ENCODE assay signal across 8 mouse cellular contexts in genomic region chr1:190928370-190929009, GRCm38 (mm10). TPM values are rescaled to one million over a fixed set of nuclear protein-coding genes. Genes with fewer than 3 reads are reported as not detected.
DNase-seq lines count a peak whose midpoint lies in the region; ATAC-seq and TF ChIP-seq lines count a peak whose summit lies in the region.

No protein-coding gene starts in this region.

- peak; percentile 72 for TF ChIP-seq POLR2A in olfactory bulb, adult 2 months (IDR thresholded peaks at IDR 0.05; ENCODE audit: insufficient read depth, low read depth, low read length)
- peak; percentile 78 for TF ChIP-seq POLR2A in thymus, adult 2 months (IDR thresholded peaks at IDR 0.05; ENCODE audit: control insufficient read depth, extremely low read depth, insufficient read depth, low read length, poor library complexity)

- peaks cover 19% of the 10 kb centered on the region for H3K4me1 ChIP-seq in G1E (ENCODE audit: insufficient read depth, low read depth, low read length)
- peaks cover 10% of the 10 kb centered on the region for H3K4me1 ChIP-seq in forebrain, embryonic 16.5 days (replicated peaks; ENCODE audit: control insufficient read depth, insufficient read depth, low read length)
- peaks cover 10% of the 10 kb centered on the region for H3K4me1 ChIP-seq in lung, embryonic 14.5 days (ENCODE audit: insufficient read depth)
- H3K4me1 ChIP-seq in olfactory bulb, adult 2 months (ENCODE audit: control insufficient read depth, insufficient read depth, low read length) = peaks cover 3% of the 10 kb centered on the region; the same call in 1 of the 2 replicates
- H3K4me1 ChIP-seq in thymus, adult 2 months (replicated peaks; ENCODE audit: control insufficient read depth, insufficient read depth, low read length) = peaks cover 4% of the 10 kb centered on the region

- DNase-seq in G1E (ENCODE audit: low spot score) = peak; percentile 95
- DNase-seq in cerebellum, adult 18-20 months = peak; percentile 98 to 99
- DNase-seq in heart, postnatal 36 days = peak; percentile 96 to 99
- peak; percentile 97 to 98 for DNase-seq in layer of hippocampus, adult 2 months (ENCODE audit: low spot score in 2 of 2)
- DNase-seq in lung, embryonic 14.5 days = peak; percentile 99
- peak; percentile 98 for DNase-seq in thymus, adult 2 months

- H3K4me2 ChIP-seq in forebrain, embryonic 16.5 days (ENCODE audit: low read length) = peak overlapping the region; percentile 87
- peak overlapping the region; percentile 78 for H3K4me2 ChIP-seq in lung, embryonic 14.5 days

- peak overlapping the region; percentile 79 for H3K4me3 ChIP-seq in G1E (ENCODE audit: low read depth, low read length)
- H3K4me3 ChIP-seq in forebrain, embryonic 16.5 days (replicated peaks; ENCODE audit: low read length) = peak overlapping the region; percentile 87
- H3K4me3 ChIP-seq in layer of hippocampus, adult 2 months = peak overlapping the region; percentile 77
- H3K4me3 ChIP-seq in lung, embryonic 14.5 days (ENCODE audit: low read depth, low read length) = peak overlapping the region; percentile 74
- peak overlapping the region; percentile 94 for H3K4me3 ChIP-seq in olfactory bulb, adult 2 months (ENCODE audit: insufficient read depth, low read depth, low read length)
- peak overlapping the region; percentile 80 for H3K4me3 ChIP-seq in thymus, adult 2 months (ENCODE audit: control insufficient read depth, insufficient read depth, low read length)

- peak overlapping the region; percentile 95 for H3K9ac ChIP-seq in forebrain, embryonic 16.5 days (replicated peaks; ENCODE audit: low read depth, low read length)
- H3K9ac ChIP-seq in lung, embryonic 14.5 days = peak overlapping the region; percentile 89

- intact Hi-C loops in heart, postnatal 36 days (cut with DNase I) = loop anchor here (5.0 kb wide), 1 partner anchor 1209 kb away; the partner anchor contains the start of gene Rcor3

- H3K27ac ChIP-seq in forebrain, embryonic 16.5 days (ENCODE audit: low read length) = peak overlapping the region; percentile 99
- peak overlapping the region; percentile 100 for H3K27ac ChIP-seq in layer of hippocampus, adult 2 months
- peak overlapping the region; percentile 96 for H3K27ac ChIP-seq in lung, embryonic 14.5 days (ENCODE audit: low read depth)
- H3K27ac ChIP-seq in olfactory bulb, adult 2 months (ENCODE audit: insufficient read depth, low read depth, low read length) = peak overlapping the region; percentile 97
- H3K27ac ChIP-seq in thymus, adult 2 months (ENCODE audit: control insufficient read depth, insufficient read depth, low read length) = peak overlapping the region; percentile 58

- peak; percentile 93 for ATAC-seq in G1E (ENCODE audit: extremely low read depth, insufficient number of reproducible peaks, low FRiP score, poor library complexity, severe bottlenecking)
- peak; percentile 98 for ATAC-seq in forebrain, embryonic 16.5 days
- ATAC-seq in lung, embryonic 14.5 days (ENCODE audit: insufficient read depth) = peak; percentile 97

- under 1% methylated on average over 57 of the region's 79 CpGs for WGBS in forebrain, embryonic 16.5 days
- under 1% methylated on average over 58 of the region's 79 CpGs for WGBS in lung, embryonic 14.5 days
- WGBS in olfactory bulb, adult 2 months = 1% methylated on average over 65 of the region's 79 CpGs
- under 1% methylated on average over 64 of the region's 79 CpGs for WGBS in thymus, adult 2 months

- H3K9me3 ChIP-seq in G1E (replicated peaks) = no peaks in the 10 kb centered on the region
- no peaks in the 10 kb centered on the region for H3K9me3 ChIP-seq in forebrain, embryonic 16.5 days (ENCODE audit: control insufficient read depth, low read length)
- no peaks in the 10 kb centered on the region for H3K9me3 ChIP-seq in lung, embryonic 14.5 days (ENCODE audit: low read depth, low read length)

- no peak for TF ChIP-seq CTCF in G1E (IDR thresholded peaks at IDR 0.05; ENCODE audit: low read depth, low read length)
- no peak for TF ChIP-seq CTCF in layer of hippocampus, adult 2 months (conservative IDR thresholded peaks at IDR 0.05)
- TF ChIP-seq CTCF in lung, embryonic 14.5 days (IDR thresholded peaks at IDR 0.05; ENCODE audit: low read depth) = no peak
- TF ChIP-seq CTCF in olfactory bulb, adult 2 months (IDR thresholded peaks at IDR 0.05; ENCODE audit: insufficient read depth, low read depth, low read length) = no peak
- TF ChIP-seq CTCF in thymus, adult 2 months (IDR thresholded peaks at IDR 0.05; ENCODE audit: borderline replicate concordance, control insufficient read depth, extremely low read depth, insufficient read depth, low read length, poor library complexity) = no peak

- H3K27me3 ChIP-seq in G1E (ENCODE audit: insufficient read depth, low read length) = peaks cover under 1% of the 10 kb centered on the region; the same call in 1 of the 2 replicates
- H3K27me3 ChIP-seq in forebrain, embryonic 16.5 days (replicated peaks; ENCODE audit: control insufficient read depth, insufficient read depth, low read length) = no peaks in the 10 kb centered on the region
- no peaks in the 10 kb centered on the region for H3K27me3 ChIP-seq in lung, embryonic 14.5 days (ENCODE audit: insufficient read depth, low read length)
- no peaks in the 10 kb centered on the region for H3K27me3 ChIP-seq in thymus, adult 2 months (ENCODE audit: control insufficient read depth, insufficient read depth, low read length)

- peaks cover 19% of the 10 kb centered on the region for H3K36me3 ChIP-seq in G1E (replicated peaks)
- H3K36me3 ChIP-seq in forebrain, embryonic 16.5 days (ENCODE audit: control insufficient read depth, insufficient read depth) = peaks cover 3% of the 10 kb centered on the region; the same call in 1 of the 2 replicates
- peaks cover 4% of the 10 kb centered on the region; the same call in 1 of the 2 replicates for H3K36me3 ChIP-seq in lung, embryonic 14.5 days (ENCODE audit: insufficient read depth)
- H3K36me3 ChIP-seq in thymus, adult 2 months (ENCODE audit: control insufficient read depth, insufficient read depth, low read length) = peaks cover 4% of the 10 kb centered on the region

RNA-seq across cellular contexts. Expression of gene Angel2, which starts 3.6 kb away (rescaled TPM):
- total RNA-seq in G1E (2014; fragmentation: Nextera tagmentation) (37.5 and 43.9 TPM in 2 replicates), G1E (2017) (39.0 and 43.5 TPM in 2 replicates)
- polyA plus RNA-seq in G1E (2012) = 11.2 and 11.4 TPM in 2 replicates
- polyA plus RNA-seq in forebrain, embryonic 16.5 days (2015; fragmentation: Nextera tagmentation; extraction: Ambion mirVana) = 60.3 and 72.0 TPM in 2 replicates
- 10 to 100 TPM; 27.9 to 29.9 TPM for total RNA-seq in heart, postnatal 36 days (2021)
- 10 to 100 TPM; 53.1 to 60.0 TPM for total RNA-seq in layer of hippocampus, adult 2 months (2021)
- 45.3 and 47.6 TPM in 2 replicates for polyA plus RNA-seq in lung, embryonic 14.5 days (2014; fragmentation: Nextera tagmentation; extraction: Ambion mirVana)
- polyA plus RNA-seq in olfactory bulb, adult 2 months (2012; ENCODE audit: insufficient read depth, insufficient read length, low replicate concordance, missing spikeins) = not detected in 2 replicates
- polyA plus RNA-seq in thymus, adult 2 months (2012; rRNA removed) = 36.8 and 37.7 TPM in 2 replicates

RNA-seq across cellular contexts. Expression of gene Rps6kc1, which starts 16.9 kb away (rescaled TPM):
- 12.8 and 16.5 TPM in 2 replicates for total RNA-seq in G1E (2014; fragmentation: Nextera tagmentation)
- 13.3 and 15.2 TPM in 2 replicates for total RNA-seq in G1E (2017)
- polyA plus RNA-seq in G1E (2012) = 22.8 and 31.4 TPM in 2 replicates
- polyA plus RNA-seq in forebrain, embryonic 16.5 days (2015; fragmentation: Nextera tagmentation; extraction: Ambion mirVana) = 31.9 and 32.7 TPM in 2 replicates
- total RNA-seq in heart, postnatal 36 days (2021) = 10 to 100 TPM; 17.4 to 17.9 TPM
- total RNA-seq in layer of hippocampus, adult 2 months (2021) = 10 to 100 TPM; 83.7 to 85.8 TPM
- polyA plus RNA-seq in lung, embryonic 14.5 days (2014; fragmentation: Nextera tagmentation; extraction: Ambion mirVana) = 14.1 and 14.9 TPM in 2 replicates
- polyA plus RNA-seq in olfactory bulb, adult 2 months (2012; ENCODE audit: insufficient read depth, insufficient read length, low replicate concordance, missing spikeins) = not detected in 2 replicates
- polyA plus RNA-seq in thymus, adult 2 months (2012; rRNA removed) = 5.9 and 7.4 TPM in 2 replicates

RNA-seq across cellular contexts. Expression of gene Vash2, which starts 50.6 kb away (rescaled TPM):
- total RNA-seq in G1E (2014; fragmentation: Nextera tagmentation) (not detected in 2 replicates), G1E (2017) (0.06 and 0.22 TPM in 2 replicates)
- not detected in 2 replicates for polyA plus RNA-seq in G1E (2012)
- 99.9 and 109 TPM in 2 replicates for polyA plus RNA-seq in forebrain, embryonic 16.5 days (2015; fragmentation: Nextera tagmentation; extraction: Ambion mirVana)
- under 1 TPM; 0.35 to 0.56 TPM for total RNA-seq in heart, postnatal 36 days (2021)
- total RNA-seq in layer of hippocampus, adult 2 months (2021) = 1 to 10 TPM; 1.6 to 1.7 TPM
- polyA plus RNA-seq in lung, embryonic 14.5 days (2014; fragmentation: Nextera tagmentation; extraction: Ambion mirVana) = 38.1 and 40.6 TPM in 2 replicates
- polyA plus RNA-seq in olfactory bulb, adult 2 months (2012; ENCODE audit: insufficient read depth, insufficient read length, low replicate concordance, missing spikeins) = not detected in 2 replicates
- 2.1 and 3.4 TPM in 2 replicates for polyA plus RNA-seq in thymus, adult 2 months (2012; rRNA removed)

Comparison
In these comparisons a context has a peak if more than half of its experiments do, and no peak if none do; other contexts are left out.
1. Peak in every context shown above with its lines: DNase-seq, ATAC-seq, H3K4me3 ChIP-seq and H3K27ac ChIP-seq.